Mouse (Mus musculus) hindbrain, embryonic 11.5 days (tissue): ENCODE measurements around the gene Flcn. TPM values are rescaled to one million over a fixed set of nuclear protein-coding genes. Genes with fewer than 3 reads are reported as not detected.

Experiments
- ATAC-seq: fragments of 200-750 bp; cut with Nextera tagmentation; 2 replicates; pipeline ENCODE4 v1.8.0; 2017; ENCODE audit warnings: mild to moderate bottlenecking, moderate TSS enrichment, moderate library complexity; ENCODE audit not compliant: low FRiP score
- DNase-seq: peaks from one replicate; pipeline ENCODE4 v3.0.0-alpha.2; 2015; ENCODE audit warnings: low spot score
- H3K27ac ChIP-seq: fragments of 300-500 bp; sonication (generic); 2 replicates; pipeline ENCODE4 v1.5.1; 2014; ENCODE audit warnings: mild to moderate bottlenecking, low read depth, low read length
- H3K27me3 ChIP-seq: fragments of 300-500 bp; sonication (generic); 2 replicates; pipeline ENCODE4 v1.6.1; 2014; ENCODE audit warnings: mild to moderate bottlenecking, low read length, moderate library complexity, mixed read lengths; ENCODE audit not compliant: control insufficient read depth, insufficient read depth
- H3K36me3 ChIP-seq: fragments of 300-500 bp; sonication (generic); 2 replicates; pipeline ENCODE4 v1.6.1; 2014; ENCODE audit warnings: mild to moderate bottlenecking, low read length, moderate library complexity, mixed read lengths; ENCODE audit not compliant: control insufficient read depth, insufficient read depth
- H3K4me1 ChIP-seq: fragments of 300-500 bp; sonication (generic); replicated peaks from 2 replicates; pipeline ENCODE4 v1.6.1; 2014; ENCODE audit warnings: low read length, mixed read lengths; ENCODE audit not compliant: control insufficient read depth, insufficient read depth
- H3K4me2 ChIP-seq: fragments of 300-500 bp; sonication (generic); replicated peaks from 2 replicates; pipeline ENCODE4 v1.6.1; 2014; ENCODE audit warnings: mild to moderate bottlenecking, low read depth, low read length
- H3K4me3 ChIP-seq: fragments of 300-500 bp; sonication (generic); 2 replicates; pipeline ENCODE4 v1.5.1; 2014; ENCODE audit warnings: low read depth, low read length
- H3K9ac ChIP-seq: fragments of 300-500 bp; sonication (generic); 2 replicates; pipeline ENCODE4 v1.6.1; 2014; ENCODE audit warnings: low read depth, low read length
- H3K9me3 ChIP-seq: fragments of 300-500 bp; sonication (generic); 2 replicates; pipeline ENCODE4 v1.6.1; 2016; ENCODE audit warnings: low read length; ENCODE audit not compliant: control insufficient read depth
- WGBS: fragments of 180-500 bp; shearing (Covaris S2); extraction: QIAGEN DNeasy Blood & Tissue Kit; methylation state at CpG from one replicate; pipeline ENCODE4 v1.1.7; 2014; 5-methylcytosine and 5-hydroxymethylcytosine counted together
- polyA plus RNA-seq: library from polyadenylated mRNA; unstranded; fragments of >200 nt; fragmentation: Nextera tagmentation; extraction: Ambion mirVana; gene quantifications from 2 replicates; pipeline ENCODE4 v1.2.1, GENCODE M21; 2014

The Flcn gene
- polyA plus RNA-seq, 1 experiment from 2014 or later: 26.4 TPM

DNA sequence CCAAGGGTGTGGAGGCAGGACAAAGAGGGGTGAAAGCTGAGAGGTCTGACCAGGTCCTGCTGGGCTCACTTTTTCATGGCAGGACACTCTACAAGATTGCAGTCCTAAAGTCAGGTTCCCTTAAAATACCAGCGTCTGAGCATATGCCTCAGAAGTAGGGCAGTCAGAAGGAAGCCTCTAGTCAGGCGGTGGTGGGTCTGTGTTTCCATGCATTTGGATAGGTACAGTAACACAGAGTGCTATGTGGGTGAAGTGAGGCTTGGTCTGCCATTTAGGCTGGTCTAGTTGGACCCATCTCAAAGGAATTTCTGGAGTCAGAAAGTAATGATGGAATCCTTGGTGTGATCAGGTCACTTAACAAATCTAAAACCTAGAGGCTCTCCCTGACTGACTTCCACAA is 40.5 kb downstream of the Flcn start:
- Histone ChIP-seq H3K4me1 (no peaks in the 10 kb centered on the region), H3K36me3 (peaks cover 30% of the 10 kb centered on the region; the same call in 1 of the 2 replicates), H3K9me3 (no peaks in the 10 kb centered on the region), H3K4me2 (no peak overlapping the region), H3K27ac (no peak overlapping the region), H3K9ac (no peak overlapping the region), H3K27me3 (no peaks in the 10 kb centered on the region), H3K4me3 (no peak overlapping the region)
- 90% methylated on average over 2 of the region's 2 CpGs for WGBS
- no peak for ATAC-seq
- DNase-seq: no peak

DNA sequence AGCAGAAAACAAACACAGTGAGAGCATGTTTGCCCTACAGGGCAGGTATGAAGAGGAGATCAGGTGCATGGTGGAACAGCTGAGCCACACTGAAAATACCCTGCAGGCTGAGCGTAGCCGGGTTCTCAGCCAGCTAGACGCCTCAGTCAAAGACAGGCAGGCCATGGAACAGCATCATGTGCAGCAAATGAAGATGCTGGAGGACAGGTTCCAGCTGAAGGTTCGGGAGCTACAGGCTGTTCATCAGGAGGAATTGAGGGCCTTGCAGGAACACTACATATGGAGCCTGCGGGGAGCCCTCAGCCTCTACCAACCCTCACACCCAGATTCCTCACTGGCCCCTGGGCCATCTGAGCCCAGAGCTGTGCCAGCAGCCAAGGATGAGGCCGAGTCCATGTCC is 49.0 kb downstream of the Flcn start:
- DNase-seq: no peak
- H3K27ac ChIP-seq: no peak overlapping the region
- 97% methylated on average over 6 of the region's 6 CpGs for WGBS
- H3K9ac ChIP-seq: no peak overlapping the region
- no peak overlapping the region for H3K4me2 ChIP-seq
- no peaks in the 10 kb centered on the region for H3K27me3 ChIP-seq
- no peak for ATAC-seq
- no peaks in the 10 kb centered on the region for H3K4me1 ChIP-seq
- peaks cover 11% of the 10 kb centered on the region for H3K36me3 ChIP-seq
- H3K9me3 ChIP-seq: no peaks in the 10 kb centered on the region
- H3K4me3 ChIP-seq: no peak overlapping the region

DNA sequence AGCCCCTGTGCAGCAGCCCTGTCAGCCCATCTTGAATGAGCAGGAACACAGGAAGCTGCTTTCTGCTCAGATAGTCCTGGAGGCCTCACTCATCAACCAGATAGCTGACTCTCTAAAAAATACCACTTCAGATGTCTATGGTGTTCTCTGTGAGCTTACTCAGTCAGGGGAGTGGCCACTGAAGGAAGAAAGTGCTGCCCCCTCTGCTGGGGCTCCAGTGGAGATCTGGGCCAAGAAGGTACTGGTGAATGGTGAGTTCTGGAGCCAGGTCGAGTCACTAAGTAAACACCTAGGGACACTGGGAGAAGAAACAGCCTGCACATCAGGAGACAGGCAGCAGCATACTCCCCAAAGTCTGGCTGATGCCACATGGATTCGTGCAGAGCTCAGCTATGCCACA is 50.2 kb downstream of the Flcn start:
- Histone ChIP-seq H3K9me3 (no peaks in the 10 kb centered on the region), H3K4me1 (no peaks in the 10 kb centered on the region), H3K27ac (no peak overlapping the region), H3K9ac (no peak overlapping the region), H3K27me3 (no peaks in the 10 kb centered on the region), H3K4me2 (no peak overlapping the region), H3K4me3 (no peak overlapping the region), H3K36me3 (peaks cover 12% of the 10 kb centered on the region)
- ATAC-seq: no peak
- DNase-seq: no peak
- 94% methylated on average over 2 of the region's 2 CpGs for WGBS

DNA sequence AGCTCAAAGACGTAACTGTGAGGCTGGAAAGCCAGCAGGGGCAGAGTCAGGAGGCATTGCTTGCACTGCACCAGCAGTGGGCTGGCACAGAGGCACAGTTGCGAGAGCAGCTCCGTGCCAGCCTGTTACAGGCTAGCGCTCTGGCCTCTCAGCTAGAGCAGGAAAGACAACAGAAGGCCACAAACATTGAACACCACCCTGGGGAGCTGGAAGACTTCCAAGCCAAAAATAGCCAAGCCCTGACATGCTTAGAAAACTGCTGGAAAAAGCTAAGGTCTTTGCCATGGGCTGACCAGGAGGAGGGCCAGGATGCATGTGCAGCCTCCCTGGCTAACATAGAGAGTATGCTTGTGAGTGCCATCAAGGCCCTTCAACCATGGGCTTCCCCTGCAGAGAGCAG is 50.6 kb downstream of the Flcn start:
- Histone ChIP-seq H3K27ac (no peak overlapping the region), H3K4me1 (no peaks in the 10 kb centered on the region), H3K9me3 (no peaks in the 10 kb centered on the region), H3K27me3 (no peaks in the 10 kb centered on the region), H3K4me2 (no peak overlapping the region), H3K9ac (no peak overlapping the region), H3K4me3 (no peak overlapping the region), H3K36me3 (peaks cover 10% of the 10 kb centered on the region)
- no peak for DNase-seq
- 95% methylated on average over 4 of the region's 4 CpGs for WGBS
- ATAC-seq: no peak

DNA sequence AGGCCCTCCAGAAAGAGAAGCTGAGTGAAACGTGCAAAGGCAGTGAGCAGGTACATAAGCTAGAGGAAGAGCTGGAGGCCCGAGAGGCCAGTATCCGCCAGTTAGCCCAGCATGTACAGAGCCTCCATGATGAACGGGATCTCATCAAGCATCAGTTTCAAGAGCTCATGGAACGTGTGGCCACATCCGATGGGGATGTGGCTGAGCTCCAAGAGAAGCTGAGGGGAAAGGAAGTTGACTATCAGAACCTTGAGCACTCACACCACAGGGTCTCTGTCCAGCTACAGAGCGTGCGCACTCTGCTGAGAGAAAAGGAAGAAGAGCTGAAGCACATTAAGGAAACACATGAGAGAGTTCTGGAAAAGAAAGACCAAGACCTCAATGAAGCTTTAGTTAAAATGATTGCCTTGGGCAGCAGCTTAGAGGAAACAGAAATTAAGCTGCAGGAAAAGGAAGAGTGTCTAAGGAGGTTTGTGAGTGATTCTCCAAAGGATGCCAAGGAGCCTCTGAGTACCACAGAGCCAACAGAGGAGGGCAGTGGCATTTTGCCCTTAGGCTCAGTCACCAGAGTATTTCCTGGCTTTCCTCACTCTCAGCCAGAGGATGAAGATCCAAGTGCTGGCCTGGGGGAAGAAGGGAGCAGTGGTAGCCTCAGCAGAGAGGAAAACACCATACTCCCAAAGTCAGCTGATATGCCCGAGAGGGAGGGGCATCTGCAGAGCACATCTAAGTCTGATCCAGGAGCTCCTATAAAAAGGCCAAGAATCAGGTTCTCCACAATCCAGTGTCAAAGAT is 51.4 kb downstream of the Flcn start:
- DNase-seq (no peak), ATAC-seq (no peak)
- no peak overlapping the region for H3K4me3 ChIP-seq
- no peak overlapping the region for H3K27ac ChIP-seq
- H3K4me2 ChIP-seq: no peak overlapping the region
- no peak overlapping the region for H3K9ac ChIP-seq
- no peaks in the 10 kb centered on the region for H3K27me3 ChIP-seq
- no peaks in the 10 kb centered on the region for H3K9me3 ChIP-seq
- 97% methylated on average over 9 of the region's 9 CpGs for WGBS
- no peaks in the 10 kb centered on the region for H3K4me1 ChIP-seq
- H3K36me3 ChIP-seq: peaks cover 10% of the 10 kb centered on the region; the same call in 1 of the 2 replicates

DNA sequence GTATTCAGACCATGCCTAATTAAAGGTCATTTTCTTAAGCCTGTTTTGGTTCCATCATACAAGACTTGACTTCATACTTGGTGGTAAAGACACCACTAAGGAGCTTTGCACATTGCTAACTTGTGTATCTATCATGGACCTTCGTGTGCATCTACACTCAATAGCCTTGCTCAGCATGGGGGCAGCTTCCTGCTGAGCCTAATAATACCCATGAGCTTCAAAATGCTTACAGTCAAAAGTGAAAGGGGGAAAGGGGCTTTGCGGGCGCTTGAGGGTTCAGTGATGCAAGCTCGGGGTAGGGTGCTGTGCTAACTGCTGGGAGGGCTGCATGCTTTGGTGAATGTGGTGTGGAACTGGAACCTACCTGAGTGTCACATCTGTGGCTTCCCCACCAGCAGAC is 53.5 kb downstream of the Flcn start:
- no peak overlapping the region for H3K27ac ChIP-seq
- ATAC-seq (no peak), DNase-seq (no peak)
- no peaks in the 10 kb centered on the region for H3K27me3 ChIP-seq
- H3K4me2 ChIP-seq: no peak overlapping the region
- WGBS: 69% methylated on average over 4 of the region's 4 CpGs
- H3K36me3 ChIP-seq: peaks cover 13% of the 10 kb centered on the region; the same call in 1 of the 2 replicates
- H3K4me1 ChIP-seq: no peaks in the 10 kb centered on the region
- no peak overlapping the region for H3K4me3 ChIP-seq
- H3K9me3 ChIP-seq: no peaks in the 10 kb centered on the region
- no peak overlapping the region for H3K9ac ChIP-seq

DNA sequence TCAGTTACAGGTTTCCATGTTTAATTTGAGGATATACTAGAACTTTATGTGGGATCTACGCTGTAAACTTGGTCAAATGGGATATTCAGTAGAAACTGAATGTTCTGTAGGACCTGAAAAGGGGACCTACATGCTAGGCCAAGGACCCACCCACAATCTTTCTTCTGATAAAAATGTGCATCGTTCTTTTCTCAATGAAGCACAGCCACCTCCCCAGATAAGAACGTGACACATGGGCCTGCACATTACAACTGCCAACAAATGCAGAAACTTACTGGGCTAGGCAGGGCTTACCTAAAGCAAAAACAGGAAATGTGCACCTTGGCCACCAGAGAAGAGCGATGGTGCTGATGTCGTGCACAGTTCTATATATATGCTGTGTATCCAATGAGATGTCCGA is 55.3 kb downstream of the Flcn start:
- DNase-seq (no peak), ATAC-seq (no peak)
- H3K27me3 ChIP-seq: no peaks in the 10 kb centered on the region
- H3K27ac ChIP-seq: no peak overlapping the region
- no peak overlapping the region for H3K4me3 ChIP-seq
- H3K4me2 ChIP-seq: no peak overlapping the region
- H3K9me3 ChIP-seq: no peaks in the 10 kb centered on the region
- WGBS: 95% methylated on average over 6 of the region's 6 CpGs
- peaks cover 13% of the 10 kb centered on the region; the same call in 1 of the 2 replicates for H3K36me3 ChIP-seq
- no peaks in the 10 kb centered on the region for H3K4me1 ChIP-seq
- no peak overlapping the region for H3K9ac ChIP-seq

DNA sequence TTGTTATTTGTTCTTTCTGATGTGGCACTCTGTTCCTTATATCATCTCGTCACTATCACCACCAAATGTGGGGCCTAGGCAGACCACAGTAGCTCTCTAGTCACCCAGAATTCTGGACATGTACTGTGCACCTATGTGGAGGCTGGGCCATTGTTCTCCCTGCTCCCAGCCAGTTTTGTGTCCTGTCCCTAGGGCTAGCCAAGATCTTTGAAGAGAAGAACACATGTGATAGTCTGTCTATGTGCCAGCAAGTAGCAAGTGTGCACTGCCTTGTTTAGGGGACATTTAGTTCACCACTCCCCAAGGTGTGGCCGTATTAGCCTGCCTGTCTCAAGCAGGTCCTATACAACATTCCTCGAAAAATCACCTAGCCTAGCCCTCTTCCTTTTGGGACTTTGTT is 60.8 kb downstream of the Flcn start:
- Histone ChIP-seq H3K27me3 (no peaks in the 10 kb centered on the region), H3K4me2 (no peak overlapping the region), H3K27ac (no peak overlapping the region), H3K9me3 (no peaks in the 10 kb centered on the region), H3K9ac (no peak overlapping the region), H3K4me3 (no peak overlapping the region), H3K36me3 (0 out of 2 replicates have a peak, but pooled peaks cover 6% of the 10 kb centered on the region), H3K4me1 (no peaks in the 10 kb centered on the region)
- 90% methylated on average over 3 of the region's 3 CpGs for WGBS
- ATAC-seq (no peak), DNase-seq (no peak)

DNA sequence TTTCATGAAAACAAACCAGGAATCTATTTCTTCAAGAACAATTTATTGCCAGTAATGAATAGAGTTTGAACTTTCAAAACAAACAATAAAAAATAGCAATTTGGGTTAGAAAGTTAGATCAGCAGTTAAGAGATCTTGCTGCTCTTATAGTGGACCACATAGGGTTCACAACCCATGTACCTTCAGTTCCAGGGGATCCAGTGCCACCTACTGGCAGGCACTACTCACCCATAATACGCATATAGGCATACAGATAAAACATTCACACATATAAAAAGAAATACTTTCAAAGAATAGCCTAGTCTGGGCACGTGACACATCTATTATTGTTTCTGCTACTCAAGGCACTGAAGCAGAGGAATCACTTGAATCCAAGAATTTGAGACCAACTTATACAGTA is 63.2 kb downstream of the Flcn start:
- no peaks in the 10 kb centered on the region for H3K4me1 ChIP-seq
- peaks cover 13% of the 10 kb centered on the region; the same call in 1 of the 2 replicates for H3K36me3 ChIP-seq
- H3K4me2 ChIP-seq: no peak overlapping the region
- H3K27me3 ChIP-seq: no peaks in the 10 kb centered on the region
- no peak overlapping the region for H3K27ac ChIP-seq
- H3K9ac ChIP-seq: no peak overlapping the region
- ATAC-seq (no peak), DNase-seq (peak; percentile 37)
- H3K9me3 ChIP-seq: no peaks in the 10 kb centered on the region
- 90% methylated on average over 2 of the region's 2 CpGs for WGBS
- no peak overlapping the region for H3K4me3 ChIP-seq
